Mouse (Mus musculus): ENCODE data around the gene Fam71e1. TPM values are rescaled to one million over a fixed set of nuclear protein-coding genes. Genes with fewer than 3 reads are reported as not detected.

Fam71e1 gene
- polyA plus RNA-seq, 1 experiment from 2014 or later, result 22.9 TPM

DNA sequence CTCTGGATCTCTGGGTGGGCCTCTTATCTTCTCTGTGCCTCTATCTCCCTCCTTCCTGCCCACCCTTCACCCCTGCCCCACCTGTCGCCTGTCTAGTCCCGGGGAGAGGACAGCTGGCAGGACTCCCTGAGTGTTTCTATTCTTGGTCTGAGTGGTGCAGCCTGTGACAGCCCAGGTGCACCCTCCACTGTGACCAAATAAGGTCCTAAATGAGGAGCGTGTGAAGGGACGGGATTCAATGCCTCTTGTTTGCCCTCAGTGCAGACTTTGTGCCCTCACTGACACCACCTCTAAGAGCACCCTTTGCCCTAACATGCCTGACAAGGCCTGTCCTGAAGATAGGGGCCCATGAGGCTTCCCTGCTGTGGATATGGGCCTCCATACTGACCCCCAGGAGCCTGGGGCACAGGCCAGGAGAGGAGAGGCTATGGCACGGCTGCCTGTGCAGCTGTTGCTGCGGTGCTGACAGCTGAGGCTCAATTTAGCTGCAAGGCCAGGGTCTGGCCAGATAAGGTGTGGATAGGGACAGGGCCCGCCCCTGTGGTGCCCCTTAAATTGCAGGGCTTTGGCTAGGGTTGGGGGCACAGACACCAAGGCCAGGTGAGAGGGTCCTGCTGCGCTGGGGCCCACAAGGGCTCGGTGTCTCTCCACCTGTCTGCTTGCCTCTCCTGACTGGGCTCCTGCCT is 23.3 kb upstream of the Fam71e1 start:
- Histone ChIP-seq H3K4me2 (replicated peaks) (no peak overlapping the region), H3K36me3 (peaks cover 9% of the 10 kb centered on the region), H3K4me1 (peaks cover 38% of the 10 kb centered on the region), H3K9ac (no peak overlapping the region), H3K27me3 (peaks cover 55% of the 10 kb centered on the region), H3K9me3 (no peaks in the 10 kb centered on the region), H3K27ac (peak overlapping the region; percentile 52; the same call in 1 of the 2 replicates), H3K4me3 (no peak overlapping the region)
- WGBS, result 57% methylated on average over 9 of the region's 9 CpGs
- peak; percentile 37 for ATAC-seq (ENCODE audit: low FRiP score, low read depth)

DNA sequence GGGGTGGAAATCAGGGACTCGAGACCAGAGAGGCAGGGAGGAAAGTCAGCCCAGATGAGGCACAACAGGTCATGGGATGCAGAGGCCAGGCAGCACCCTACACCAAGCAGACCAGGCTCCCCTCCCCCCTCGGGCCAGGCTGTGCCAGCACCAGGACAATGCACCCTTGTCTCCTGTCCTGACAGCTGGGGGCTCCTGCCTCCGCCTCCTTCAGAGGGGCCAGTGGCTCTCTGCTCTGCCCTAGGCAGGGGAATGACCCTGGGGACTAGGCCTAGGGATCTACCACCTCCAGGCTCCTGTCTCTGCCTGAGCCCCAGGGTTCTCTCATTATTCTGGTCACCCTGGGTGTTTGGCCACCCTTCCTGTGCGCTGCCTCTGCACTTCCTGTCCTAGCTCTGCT is 22.0 kb upstream of the Fam71e1 start:
- no peak overlapping the region for H3K27ac ChIP-seq
- 0 out of 2 replicates have a peak overlapping the region, but pooled peaks have one; percentile 9 for H3K4me2 ChIP-seq (replicated peaks)
- H3K9ac ChIP-seq, result peak overlapping the region; percentile 21; the same call in 1 of the 2 replicates
- H3K9me3 ChIP-seq, result no peaks in the 10 kb centered on the region
- 24% methylated on average over 4 of the region's 4 CpGs for WGBS
- no peak overlapping the region; the same call in 1 of the 2 replicates for H3K4me3 ChIP-seq
- peaks cover 8% of the 10 kb centered on the region for H3K36me3 ChIP-seq
- peaks cover 27% of the 10 kb centered on the region for H3K4me1 ChIP-seq
- H3K27me3 ChIP-seq, result peaks cover 68% of the 10 kb centered on the region
- ATAC-seq (ENCODE audit: low FRiP score, low read depth), result peak; percentile 42

DNA sequence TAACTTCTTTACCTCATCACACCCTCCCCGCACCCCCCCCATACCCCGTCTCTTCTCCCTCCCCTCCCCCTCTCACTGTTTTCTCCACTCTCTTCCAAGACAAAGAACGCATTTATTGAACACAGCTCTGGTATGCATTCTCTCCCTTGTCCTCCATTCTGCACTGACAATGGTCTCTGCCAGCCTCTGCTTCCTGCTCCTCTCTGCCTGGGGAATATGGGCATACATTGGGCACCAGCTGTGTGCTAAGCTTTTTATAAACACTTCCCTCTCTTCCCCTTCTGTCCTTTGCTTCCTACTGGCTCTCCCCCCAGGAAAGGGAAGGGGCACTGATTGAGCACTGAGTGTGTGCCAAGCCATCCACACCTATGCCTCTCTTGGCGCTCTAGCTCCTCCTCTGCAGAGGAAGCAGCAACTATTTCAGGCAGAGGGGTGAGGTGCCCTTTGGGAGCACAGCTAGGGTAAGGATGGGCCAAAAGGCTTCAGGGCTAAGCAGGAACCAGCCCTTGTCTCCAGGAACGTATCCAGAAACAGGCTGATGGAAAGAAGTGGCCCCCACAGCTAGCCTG is 21.3 kb upstream of the Fam71e1 start:
- no peak overlapping the region for H3K27ac ChIP-seq
- peak overlapping the region; percentile 3; the same call in 1 of the 2 replicates for H3K4me2 ChIP-seq (replicated peaks)
- ATAC-seq (ENCODE audit: low FRiP score, low read depth), result no peak
- H3K4me3 ChIP-seq, result no peak overlapping the region
- H3K9me3 ChIP-seq, result no peaks in the 10 kb centered on the region
- H3K9ac ChIP-seq, result no peak overlapping the region
- 32% methylated on average over 5 of the region's 5 CpGs for WGBS
- H3K36me3 ChIP-seq, result peaks cover 5% of the 10 kb centered on the region
- H3K4me1 ChIP-seq, result peaks cover 27% of the 10 kb centered on the region
- H3K27me3 ChIP-seq, result peaks cover 73% of the 10 kb centered on the region

DNA sequence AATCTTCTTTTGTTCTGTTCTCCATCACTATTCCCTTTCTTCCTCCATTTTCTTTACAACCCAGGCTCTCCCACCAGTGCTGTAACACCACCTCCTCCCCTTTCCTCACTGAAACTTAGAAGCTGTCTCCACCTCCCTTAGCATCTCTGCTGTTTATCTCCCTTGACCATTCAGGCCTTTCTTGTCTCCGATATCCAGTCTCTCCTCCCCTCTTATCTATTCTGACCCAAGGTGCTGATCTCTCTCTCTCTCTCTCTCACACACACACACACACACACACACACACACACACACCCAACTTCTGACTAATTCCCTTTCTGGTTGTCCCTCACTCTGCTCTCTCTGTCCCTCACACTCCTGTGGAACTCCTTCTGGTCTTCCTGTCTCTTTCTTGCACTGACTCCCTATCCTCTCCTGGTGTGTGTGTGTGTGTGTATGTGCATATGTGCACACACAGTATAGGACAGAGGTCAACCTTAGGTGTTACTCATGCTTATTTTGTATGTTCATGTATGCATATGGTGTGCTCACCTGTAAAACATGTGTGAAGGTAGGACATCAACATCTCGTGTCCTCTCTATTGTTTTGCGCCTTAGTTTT is 13.4 kb upstream of the Fam71e1 start:
- H3K4me3 ChIP-seq, result no peak overlapping the region
- ATAC-seq (ENCODE audit: low FRiP score, low read depth), result no peak
- H3K9ac ChIP-seq, result no peak overlapping the region
- no peaks in the 10 kb centered on the region for H3K36me3 ChIP-seq
- no peak overlapping the region for H3K4me2 ChIP-seq (replicated peaks)
- H3K27me3 ChIP-seq, result peaks cover 49% of the 10 kb centered on the region
- 66% methylated on average over 3 of the region's 3 CpGs for WGBS
- no peaks in the 10 kb centered on the region for H3K9me3 ChIP-seq
- no peak overlapping the region for H3K27ac ChIP-seq
- H3K4me1 ChIP-seq, result no peaks in the 10 kb centered on the region

DNA sequence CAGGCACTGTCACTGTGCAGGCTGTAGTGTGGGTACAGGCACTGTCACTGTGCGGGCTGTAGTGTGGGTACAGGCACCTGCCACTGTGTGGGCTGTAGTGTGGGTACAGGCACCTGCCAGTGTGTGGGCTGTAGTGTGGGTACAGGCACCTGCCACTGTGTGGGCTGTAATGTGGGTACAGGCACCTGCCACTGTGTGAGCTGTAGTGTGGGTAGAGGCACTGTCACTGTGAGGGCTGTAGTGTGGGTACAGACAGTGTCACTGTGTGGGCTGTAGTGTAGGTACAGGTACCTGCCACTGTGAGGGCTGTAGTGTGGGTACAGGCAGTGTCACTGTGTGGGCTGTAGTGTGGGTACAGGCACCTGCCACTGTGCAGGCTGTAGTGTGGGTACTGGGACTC is 12.3 kb upstream of the Fam71e1 start:
- no peaks in the 10 kb centered on the region for H3K9me3 ChIP-seq
- H3K4me3 ChIP-seq, result no peak overlapping the region
- H3K4me1 ChIP-seq, result no peaks in the 10 kb centered on the region
- ATAC-seq (ENCODE audit: low FRiP score, low read depth), result no peak
- H3K27ac ChIP-seq, result no peak overlapping the region
- H3K4me2 ChIP-seq (replicated peaks), result no peak overlapping the region
- H3K27me3 ChIP-seq, result peaks cover 38% of the 10 kb centered on the region
- WGBS, result 100% methylated on average over 1 of the region's 1 CpGs
- H3K36me3 ChIP-seq, result peaks cover 8% of the 10 kb centered on the region
- no peak overlapping the region for H3K9ac ChIP-seq

DNA sequence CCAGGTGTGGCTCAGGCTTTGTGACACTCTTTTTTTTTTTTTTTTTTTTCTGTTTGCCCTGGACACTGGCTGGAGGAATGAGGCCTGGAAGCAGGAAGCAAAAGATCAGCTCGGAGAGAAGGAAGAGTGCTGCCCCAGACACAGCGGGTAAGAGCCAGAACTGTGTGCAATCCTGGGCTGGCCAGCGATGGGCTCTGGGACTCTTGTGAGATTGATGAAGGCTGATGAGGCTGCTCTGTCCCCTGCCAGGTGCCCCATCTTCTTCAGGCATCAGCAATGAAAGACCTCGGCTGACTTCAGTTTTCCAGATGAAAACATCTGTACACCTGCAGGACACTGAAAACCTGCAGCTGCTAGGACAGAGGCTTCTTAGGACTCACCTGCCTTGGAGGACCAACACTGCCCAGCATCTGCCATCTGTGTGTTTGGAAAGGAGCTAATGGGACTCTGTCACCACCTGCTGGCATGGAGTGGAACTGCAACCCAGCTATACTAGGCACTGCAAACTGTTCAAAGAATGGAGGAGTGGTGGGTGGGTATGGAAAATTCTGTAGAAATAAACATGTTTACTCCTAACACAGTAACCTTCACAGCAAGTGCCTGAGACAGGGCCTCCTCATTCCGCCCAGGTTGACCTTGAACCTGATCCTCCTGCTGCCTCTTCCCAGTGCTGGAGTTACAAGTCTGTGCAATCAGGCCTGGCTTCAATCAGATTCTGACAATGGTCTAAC is 11.4 kb upstream of the Fam71e1 start:
- Histone ChIP-seq H3K4me1 (no peaks in the 10 kb centered on the region), H3K4me2 (replicated peaks) (no peak overlapping the region), H3K4me3 (no peak overlapping the region), H3K27ac (no peak overlapping the region), H3K9me3 (no peaks in the 10 kb centered on the region), H3K36me3 (peaks cover 15% of the 10 kb centered on the region), H3K27me3 (peaks cover 31% of the 10 kb centered on the region), H3K9ac (no peak overlapping the region)
- WGBS, result 35% methylated on average over 5 of the region's 5 CpGs
- ATAC-seq (ENCODE audit: low FRiP score, low read depth), result peak; percentile 74; the same call in 1 of the 2 replicates

DNA sequence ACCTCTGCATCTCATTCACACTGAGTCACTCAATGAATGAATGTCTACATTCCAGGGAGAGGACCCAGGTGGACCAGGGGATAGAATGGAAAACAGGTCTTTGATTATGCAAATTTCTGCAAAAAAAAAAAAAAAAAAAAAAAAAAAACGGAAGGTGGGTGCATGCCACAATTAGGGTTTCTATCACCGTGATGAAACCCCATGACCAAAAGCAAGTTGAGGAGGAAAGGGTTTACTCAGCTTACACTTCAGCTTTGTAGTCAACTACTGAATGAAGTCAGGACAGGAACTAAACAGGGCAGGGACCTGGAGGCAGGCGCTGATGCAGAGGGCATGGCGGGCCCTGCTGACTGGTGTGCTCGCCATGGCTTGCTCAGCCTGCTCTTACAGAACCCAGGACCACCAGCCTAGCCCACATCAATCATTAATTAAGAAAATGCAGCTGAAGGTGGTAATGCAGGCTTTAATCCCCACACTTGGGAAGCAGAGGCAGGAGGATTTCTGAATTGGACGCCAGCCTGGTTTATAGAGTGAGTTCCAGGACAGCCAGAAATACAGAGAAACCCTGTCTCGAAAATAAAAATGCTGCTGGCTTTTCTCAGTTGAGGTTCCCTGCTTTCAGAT is 10.7 kb upstream of the Fam71e1 start:
- Histone ChIP-seq H3K36me3 (peaks cover 22% of the 10 kb centered on the region), H3K27me3 (peaks cover 24% of the 10 kb centered on the region), H3K9me3 (no peaks in the 10 kb centered on the region), H3K4me3 (no peak overlapping the region), H3K4me2 (replicated peaks) (no peak overlapping the region), H3K27ac (no peak overlapping the region), H3K4me1 (no peaks in the 10 kb centered on the region), H3K9ac (no peak overlapping the region)
- ATAC-seq (ENCODE audit: low FRiP score, low read depth), result no peak
- 74% methylated on average over 7 of the region's 7 CpGs for WGBS

DNA sequence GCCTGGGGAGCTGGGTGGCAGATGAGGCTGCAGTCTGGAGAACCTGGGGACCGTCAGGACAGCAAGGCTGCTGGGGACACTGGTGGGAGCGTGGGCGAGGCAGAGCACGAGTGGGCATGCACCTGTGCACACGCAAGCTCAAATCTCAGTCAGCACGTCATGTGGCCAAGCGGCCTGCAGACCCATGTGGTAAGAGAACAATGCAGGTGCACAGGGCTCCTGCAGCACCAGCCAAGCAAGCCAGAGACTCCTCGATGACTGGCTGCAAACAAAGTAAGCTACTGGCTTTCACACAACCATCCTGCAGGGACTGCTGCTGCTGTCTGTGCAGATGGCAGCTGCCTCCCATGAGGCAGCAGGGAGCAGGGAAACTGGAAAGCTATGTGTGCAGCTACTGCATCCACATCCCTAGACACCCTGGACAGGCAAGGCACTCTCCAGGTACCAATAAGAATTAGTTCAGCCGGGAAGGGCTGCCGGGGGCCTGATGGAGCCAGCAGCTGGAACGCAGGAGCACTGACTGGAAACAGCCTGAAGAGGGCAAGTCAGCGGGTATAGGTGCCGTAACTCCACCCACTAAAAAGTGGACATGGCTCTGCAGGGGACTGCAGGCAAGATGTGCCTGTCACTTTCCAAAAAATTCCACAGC is 9.3 kb upstream of the Fam71e1 start:
- WGBS, result 66% methylated on average over 13 of the region's 13 CpGs
- H3K27me3 ChIP-seq, result peaks cover 13% of the 10 kb centered on the region
- no peak overlapping the region for H3K4me3 ChIP-seq
- H3K36me3 ChIP-seq, result peaks cover 36% of the 10 kb centered on the region
- H3K27ac ChIP-seq, result no peak overlapping the region
- no peaks in the 10 kb centered on the region for H3K9me3 ChIP-seq
- ATAC-seq (ENCODE audit: low FRiP score, low read depth), result no peak
- H3K4me1 ChIP-seq, result no peaks in the 10 kb centered on the region
- no peak overlapping the region for H3K9ac ChIP-seq
- H3K4me2 ChIP-seq (replicated peaks), result no peak overlapping the region

DNA sequence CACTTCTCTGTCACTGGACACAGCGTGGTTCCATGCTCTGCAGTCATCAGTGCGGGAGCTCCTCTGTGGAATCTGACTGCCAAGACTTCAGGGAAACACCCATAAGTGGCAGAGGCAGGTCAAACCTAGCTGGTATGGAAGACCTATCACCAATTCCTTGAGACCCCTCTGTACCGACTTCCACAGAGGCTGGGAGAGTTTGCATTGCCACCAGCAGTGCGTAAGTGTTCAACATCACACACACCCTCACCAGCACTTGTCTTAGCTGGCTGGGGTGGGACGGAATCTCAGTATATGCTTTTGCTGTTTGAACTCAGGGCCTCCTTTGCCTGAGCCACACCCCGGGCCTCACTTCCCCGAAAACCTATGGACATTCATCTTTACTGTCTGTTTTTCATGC is 8.4 kb upstream of the Fam71e1 start:
- H3K36me3 ChIP-seq, result peaks cover 45% of the 10 kb centered on the region
- WGBS, result 84% methylated on average over 7 of the region's 7 CpGs
- peaks cover 4% of the 10 kb centered on the region; the same call in 1 of the 2 replicates for H3K27me3 ChIP-seq

DNA sequence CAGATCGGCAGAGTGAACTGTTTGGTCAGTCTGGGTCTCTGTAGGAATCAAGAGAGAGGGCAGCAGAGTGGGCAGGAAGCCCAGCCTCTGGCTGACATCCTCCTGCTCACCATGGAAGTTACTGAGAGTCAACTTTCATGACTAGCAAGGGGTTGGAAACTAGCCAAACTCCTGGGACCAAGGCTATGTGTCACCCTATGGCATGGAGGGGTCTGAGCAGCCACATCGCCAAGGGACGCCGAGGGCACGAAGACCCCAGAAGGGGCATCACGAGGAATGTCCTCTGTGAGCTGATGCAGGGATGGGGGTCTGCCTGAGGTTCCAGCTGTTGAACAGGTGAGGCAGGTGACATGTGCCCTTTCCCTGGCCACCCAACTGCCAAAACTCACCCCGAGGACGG is 7.8 kb upstream of the Fam71e1 start:
- no peak overlapping the region for H3K4me3 ChIP-seq
- no peak overlapping the region for H3K4me2 ChIP-seq (replicated peaks)
- no peak overlapping the region for H3K9ac ChIP-seq
- H3K4me1 ChIP-seq, result no peaks in the 10 kb centered on the region
- H3K27ac ChIP-seq, result no peak overlapping the region
- peaks cover 51% of the 10 kb centered on the region for H3K36me3 ChIP-seq
- ATAC-seq (ENCODE audit: low FRiP score, low read depth), result no peak
- H3K9me3 ChIP-seq, result no peaks in the 10 kb centered on the region
- WGBS, result 92% methylated on average over 8 of the region's 8 CpGs
- H3K27me3 ChIP-seq, result no peaks in the 10 kb centered on the region

More for the DNA sequence above, 8.4 kb upstream of the Fam71e1 start:
- no peaks in the 10 kb centered on the region for H3K4me1 ChIP-seq
- no peak overlapping the region for H3K27ac ChIP-seq
- no peak overlapping the region for H3K4me3 ChIP-seq
- no peak overlapping the region for H3K4me2 ChIP-seq (replicated peaks)
- H3K9me3 ChIP-seq, result no peaks in the 10 kb centered on the region
- no peak overlapping the region for H3K9ac ChIP-seq
- ATAC-seq (ENCODE audit: low FRiP score, low read depth), result no peak

DNA sequence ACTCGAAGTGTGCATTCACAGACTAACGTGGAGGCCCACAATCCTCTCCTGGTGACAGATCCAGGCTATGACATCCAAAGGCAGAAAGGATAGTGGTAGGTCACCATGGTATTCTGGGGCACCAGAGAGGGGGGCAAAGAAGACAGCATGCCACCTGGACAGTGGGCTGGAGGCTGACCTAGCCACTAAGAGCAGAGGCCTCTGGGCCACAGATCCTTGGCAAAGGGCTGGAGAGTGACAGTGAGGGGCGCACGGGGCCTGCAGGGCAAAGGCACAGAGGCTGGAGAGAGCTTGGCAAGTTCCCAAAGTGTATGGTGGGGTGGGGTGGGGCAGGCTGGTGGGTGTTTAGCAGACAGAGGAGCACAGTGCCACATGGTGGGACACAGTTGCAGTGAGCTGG is 6.1 kb upstream of the Fam71e1 start:
- ATAC-seq (ENCODE audit: low FRiP score, low read depth), result no peak
- H3K9ac ChIP-seq, result no peak overlapping the region
- H3K4me3 ChIP-seq, result no peak overlapping the region
- H3K4me1 ChIP-seq, result peaks cover 11% of the 10 kb centered on the region
- H3K36me3 ChIP-seq, result peaks cover 60% of the 10 kb centered on the region
- H3K9me3 ChIP-seq, result no peaks in the 10 kb centered on the region
- WGBS, result 91% methylated on average over 4 of the region's 4 CpGs
- no peaks in the 10 kb centered on the region for H3K27me3 ChIP-seq
- H3K27ac ChIP-seq, result no peak overlapping the region
- no peak overlapping the region for H3K4me2 ChIP-seq (replicated peaks)

Data from limb, embryonic 13.5 days (tissue).